Mouse (Mus musculus): ENCODE data around the gene Fbxw4.

Fbxw4 gene

GRCm38 (mm10) chr19:45615415-45616213 is 44.5 kb downstream of the Fbxw4 start:
- DNase-seq (ENCODE audit: low read depth, low spot score) = no peak

GRCm38 (mm10) chr19:45614928-45615327 is 45.2 kb downstream of the Fbxw4 start:
- DNase-seq (ENCODE audit: low read depth, low spot score) = no peak

GRCm38 (mm10) chr19:45614375-45614774 is 45.7 kb downstream of the Fbxw4 start:
- DNase-seq (ENCODE audit: low read depth, low spot score) = no peak

- DNase-seq (ENCODE audit: low read depth, low spot score) = no peak
Measured at GRCm38 (mm10) chr19:45610823-45611222, 49.3 kb downstream of the Fbxw4 start.

- no peak for DNase-seq (ENCODE audit: low read depth, low spot score)
Measured at GRCm38 (mm10) chr19:45608648-45609339, 51.3 kb downstream of the Fbxw4 start.

GRCm38 (mm10) chr19:45607479-45607878 is 52.6 kb downstream of the Fbxw4 start:
- no peak for DNase-seq (ENCODE audit: low read depth, low spot score)

- no peak for DNase-seq (ENCODE audit: low read depth, low spot score)
Measured at GRCm38 (mm10) chr19:45606701-45607100, 53.4 kb downstream of the Fbxw4 start.

- DNase-seq (ENCODE audit: low read depth, low spot score) = no peak
Measured at GRCm38 (mm10) chr19:45602606-45603005, 57.5 kb downstream of the Fbxw4 start.

- no peak for DNase-seq (ENCODE audit: low read depth, low spot score)
Measured at GRCm38 (mm10) chr19:45597106-45597505, 63.0 kb downstream of the Fbxw4 start.

- DNase-seq (ENCODE audit: low read depth, low spot score) = no peak
Measured at GRCm38 (mm10) chr19:45596434-45596833, 63.7 kb downstream of the Fbxw4 start.

GRCm38 (mm10) chr19:45596019-45596418 is 64.1 kb downstream of the Fbxw4 start:
- no peak for DNase-seq (ENCODE audit: low read depth, low spot score)

- DNase-seq (ENCODE audit: low read depth, low spot score) = no peak
Measured at GRCm38 (mm10) chr19:45595481-45595880, 64.6 kb downstream of the Fbxw4 start.

- no peak for DNase-seq (ENCODE audit: low read depth, low spot score)
Measured at GRCm38 (mm10) chr19:45594079-45594478, 66.0 kb downstream of the Fbxw4 start.

GRCm38 (mm10) chr19:45592916-45593315 is 67.2 kb downstream of the Fbxw4 start:
- DNase-seq (ENCODE audit: low read depth, low spot score) = no peak

GRCm38 (mm10) chr19:45591704-45592103 is 68.4 kb downstream of the Fbxw4 start:
- DNase-seq (ENCODE audit: low read depth, low spot score) = no peak

- DNase-seq (ENCODE audit: low read depth, low spot score) = no peak
Measured at GRCm38 (mm10) chr19:45589761-45590160, 70.4 kb downstream of the Fbxw4 start.

- no peak for DNase-seq (ENCODE audit: low read depth, low spot score)
Measured at GRCm38 (mm10) chr19:45587509-45588292, 72.4 kb downstream of the Fbxw4 start.

- no peak for DNase-seq (ENCODE audit: low read depth, low spot score)
Measured at GRCm38 (mm10) chr19:45586850-45587249, 73.3 kb downstream of the Fbxw4 start.

GRCm38 (mm10) chr19:45584856-45585620 is 75.1 kb downstream of the Fbxw4 start:
- DNase-seq (ENCODE audit: low read depth, low spot score) = no peak

GRCm38 (mm10) chr19:45583136-45583535 is 77.0 kb downstream of the Fbxw4 start:
- no peak for DNase-seq (ENCODE audit: low read depth, low spot score)

- DNase-seq (ENCODE audit: low read depth, low spot score) = no peak
Measured at GRCm38 (mm10) chr19:45582161-45582560, 78.0 kb downstream of the Fbxw4 start.

Data from forelimb bud, embryonic 11.5 days (tissue).